Mouse (Mus musculus): ENCODE measurements at regions not wholly inside any gene's neighbourhood (a gene's known extent, or its start where the extent isn't known, plus 50 kb on each side); places are given as distances from the start of the nearest gene placed in this dataset.

DNA sequence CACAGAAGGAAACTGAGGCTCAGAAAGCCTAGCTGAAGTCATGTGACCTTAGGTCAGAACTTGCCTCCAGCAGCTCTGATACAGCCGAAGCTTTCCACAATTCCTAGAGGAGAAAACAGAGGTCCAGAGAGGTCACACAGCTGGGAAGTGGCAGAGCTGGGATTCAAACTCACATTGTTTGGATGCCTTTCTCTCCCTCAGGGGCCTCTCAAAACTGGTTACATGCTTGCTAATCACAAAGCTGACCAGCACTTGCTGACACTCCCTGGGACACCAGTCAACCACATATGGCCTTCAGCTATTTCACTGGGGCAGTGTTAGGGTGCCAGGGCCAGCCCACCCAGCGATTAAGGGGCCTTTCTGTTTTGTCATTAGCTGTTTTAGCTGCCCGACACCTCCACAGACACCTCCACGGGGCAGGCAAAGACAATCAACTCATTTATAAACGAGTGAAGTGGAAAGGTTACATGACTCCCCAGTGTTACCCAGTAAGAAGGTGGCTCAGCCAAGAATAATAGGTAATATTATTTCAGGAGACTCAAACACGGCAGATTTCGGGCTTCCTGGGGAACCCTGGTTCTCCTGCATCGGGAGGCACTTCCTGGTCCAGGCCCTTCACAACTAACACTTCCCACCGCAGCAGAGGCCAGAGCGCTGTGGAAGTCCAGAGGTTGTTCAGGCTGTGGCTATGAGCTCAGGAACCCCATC is 71.4 kb downstream of the 2410131K14Rik start:
- Histone ChIP-seq H3K27me3 (replicated peaks) (0 out of 2 replicates have a peak, but pooled peaks cover 4% of the 10 kb centered on the region), H3K4me1 (0 out of 2 replicates have a peak, but pooled peaks cover 2% of the 10 kb centered on the region), H3K9ac (no peak overlapping the region), H3K9me3 (no peaks in the 10 kb centered on the region), H3K4me3 (replicated peaks) (no peak overlapping the region), H3K4me2 (no peak overlapping the region), H3K36me3 (no peaks in the 10 kb centered on the region), H3K27ac (no peak overlapping the region)
- 45% methylated on average over 10 of the region's 10 CpGs for WGBS
- ATAC-seq (ENCODE audit: insufficient read depth, low FRiP score, low read depth): no peak

DNA sequence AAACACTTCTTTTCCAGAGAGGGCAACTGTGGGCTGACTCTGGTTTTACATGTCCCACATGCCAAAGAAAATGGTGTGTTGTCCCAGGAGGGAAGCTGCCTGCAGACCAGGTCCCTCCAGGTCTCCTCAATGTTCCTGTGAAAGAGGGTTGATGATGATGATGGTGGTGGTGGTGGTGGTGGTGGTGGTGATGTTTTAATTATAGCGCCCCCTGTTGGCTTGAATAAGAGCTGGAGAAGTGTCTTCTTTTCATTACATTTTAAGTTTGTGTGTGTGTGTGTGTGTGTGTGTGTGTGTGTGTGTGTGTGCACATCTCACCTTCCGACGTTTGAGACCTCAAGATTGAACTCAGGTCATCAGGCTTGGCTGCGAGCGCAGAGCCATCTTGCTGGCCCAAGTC is 73.0 kb downstream of the 2410131K14Rik start:
- Histone ChIP-seq H3K27me3 (replicated peaks) (0 out of 2 replicates have a peak, but pooled peaks cover 4% of the 10 kb centered on the region), H3K9ac (no peak overlapping the region), H3K4me3 (replicated peaks) (no peak overlapping the region), H3K4me1 (0 out of 2 replicates have a peak, but pooled peaks cover 7% of the 10 kb centered on the region), H3K27ac (no peak overlapping the region), H3K4me2 (no peak overlapping the region), H3K36me3 (no peaks in the 10 kb centered on the region), H3K9me3 (no peaks in the 10 kb centered on the region)
- WGBS: 74% methylated on average over 5 of the region's 5 CpGs
- no peak for ATAC-seq (ENCODE audit: insufficient read depth, low FRiP score, low read depth)

DNA sequence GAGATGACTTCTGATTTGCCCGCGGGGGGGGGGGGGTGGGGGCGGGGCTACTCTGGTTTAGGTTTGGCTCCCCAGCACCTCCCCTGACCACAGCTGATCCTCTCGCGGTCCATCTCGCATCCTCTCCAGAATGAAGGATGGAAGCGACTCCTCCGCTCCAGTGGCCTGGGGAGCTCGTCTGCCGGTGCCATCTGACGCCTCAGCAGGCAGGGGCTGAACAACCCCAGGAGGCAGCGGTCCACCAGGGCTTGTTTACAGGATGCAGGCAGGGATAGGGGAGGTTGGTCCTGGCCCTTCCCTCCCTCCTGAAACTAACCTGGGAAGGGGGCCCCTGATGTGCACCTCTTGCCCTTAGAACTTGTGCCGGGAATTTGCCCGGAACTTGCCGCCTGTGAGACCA is 73.9 kb downstream of the 2410131K14Rik start:
- Histone ChIP-seq H3K27ac (no peak overlapping the region), H3K9ac (no peak overlapping the region), H3K4me3 (replicated peaks) (no peak overlapping the region), H3K4me1 (0 out of 2 replicates have a peak, but pooled peaks cover 7% of the 10 kb centered on the region), H3K9me3 (no peaks in the 10 kb centered on the region), H3K27me3 (replicated peaks) (0 out of 2 replicates have a peak, but pooled peaks cover 4% of the 10 kb centered on the region), H3K36me3 (no peaks in the 10 kb centered on the region), H3K4me2 (peak overlapping the region; percentile 25; the same call in 1 of the 2 replicates)
- no peak for ATAC-seq (ENCODE audit: insufficient read depth, low FRiP score, low read depth)
- 15% methylated on average over 13 of the region's 15 CpGs for WGBS

DNA sequence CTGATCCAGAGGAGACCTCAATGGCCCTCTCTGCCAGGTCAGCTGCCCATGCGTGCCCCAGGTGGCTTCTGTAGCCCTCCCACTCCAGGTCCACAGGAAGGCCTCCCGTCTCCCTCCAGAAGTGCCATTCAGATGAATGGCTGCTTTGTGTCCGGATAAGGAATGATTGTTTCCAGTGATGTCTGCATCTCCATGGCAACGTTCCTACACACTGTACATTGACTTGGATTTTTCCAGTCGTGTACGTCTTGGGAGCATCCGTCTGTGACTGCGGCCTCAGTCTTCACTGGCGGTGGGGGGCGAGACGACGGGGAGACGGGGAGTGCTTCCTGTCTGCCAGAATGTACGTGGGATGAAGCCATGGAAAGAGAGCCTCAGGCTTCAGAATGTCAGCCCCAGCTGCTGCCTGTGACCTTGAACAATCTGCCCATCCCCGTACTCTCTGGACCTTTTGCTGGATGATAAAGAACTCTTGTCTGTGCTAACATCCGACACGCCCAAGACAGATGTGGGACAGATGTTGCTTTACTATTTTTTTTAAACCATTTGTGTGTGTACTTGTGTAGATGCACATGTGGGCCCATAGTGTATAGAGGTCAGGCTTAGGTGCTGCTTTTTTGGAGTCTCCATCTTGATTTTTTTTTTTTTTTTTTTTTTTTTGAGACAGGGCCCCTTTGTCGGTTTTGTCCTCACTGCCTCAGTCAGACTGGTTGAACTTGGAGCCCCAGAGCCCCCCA is 76.9 kb downstream of the 2410131K14Rik start:
- no peaks in the 10 kb centered on the region for H3K9me3 ChIP-seq
- H3K27me3 ChIP-seq (replicated peaks): 0 out of 2 replicates have a peak, but pooled peaks cover 7% of the 10 kb centered on the region
- 0 out of 2 replicates have a peak, but pooled peaks cover 10% of the 10 kb centered on the region for H3K4me1 ChIP-seq
- no peak overlapping the region for H3K9ac ChIP-seq
- H3K4me2 ChIP-seq: no peak overlapping the region
- 32% methylated on average over 18 of the region's 18 CpGs for WGBS
- no peak overlapping the region for H3K4me3 ChIP-seq (replicated peaks)
- no peak for ATAC-seq (ENCODE audit: insufficient read depth, low FRiP score, low read depth)
- peak overlapping the region; percentile 45; the same call in 1 of the 2 replicates for H3K27ac ChIP-seq
- H3K36me3 ChIP-seq: no peaks in the 10 kb centered on the region

DNA sequence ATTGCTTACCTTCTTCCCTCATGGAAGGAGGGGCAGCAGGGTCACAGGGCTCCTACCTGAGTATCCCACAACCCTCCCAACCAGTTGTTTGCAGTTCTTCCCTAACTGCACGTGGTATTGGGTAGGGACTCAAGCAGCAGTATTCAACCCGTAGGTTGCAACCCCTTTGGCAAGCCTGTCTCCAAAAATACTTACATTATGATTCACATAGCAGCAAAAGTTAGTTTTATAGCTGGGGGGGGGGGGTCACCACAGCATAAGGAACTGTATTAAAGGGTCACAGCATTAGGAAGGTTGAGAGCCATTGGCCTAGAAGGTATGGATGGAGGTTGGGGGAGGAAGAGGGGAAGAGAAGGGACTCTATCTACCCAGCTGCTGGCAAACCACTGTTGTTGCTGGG is 78.1 kb downstream of the 2410131K14Rik start:
- H3K4me3 ChIP-seq (replicated peaks): no peak overlapping the region
- no peaks in the 10 kb centered on the region for H3K9me3 ChIP-seq
- no peak overlapping the region for H3K4me2 ChIP-seq
- WGBS: 69% methylated on average over 2 of the region's 2 CpGs
- H3K4me1 ChIP-seq: 0 out of 2 replicates have a peak, but pooled peaks cover 16% of the 10 kb centered on the region
- no peak overlapping the region for H3K9ac ChIP-seq
- no peak for ATAC-seq (ENCODE audit: insufficient read depth, low FRiP score, low read depth)
- H3K36me3 ChIP-seq: no peaks in the 10 kb centered on the region
- no peak overlapping the region for H3K27ac ChIP-seq
- H3K27me3 ChIP-seq (replicated peaks): 0 out of 2 replicates have a peak, but pooled peaks cover 7% of the 10 kb centered on the region

DNA sequence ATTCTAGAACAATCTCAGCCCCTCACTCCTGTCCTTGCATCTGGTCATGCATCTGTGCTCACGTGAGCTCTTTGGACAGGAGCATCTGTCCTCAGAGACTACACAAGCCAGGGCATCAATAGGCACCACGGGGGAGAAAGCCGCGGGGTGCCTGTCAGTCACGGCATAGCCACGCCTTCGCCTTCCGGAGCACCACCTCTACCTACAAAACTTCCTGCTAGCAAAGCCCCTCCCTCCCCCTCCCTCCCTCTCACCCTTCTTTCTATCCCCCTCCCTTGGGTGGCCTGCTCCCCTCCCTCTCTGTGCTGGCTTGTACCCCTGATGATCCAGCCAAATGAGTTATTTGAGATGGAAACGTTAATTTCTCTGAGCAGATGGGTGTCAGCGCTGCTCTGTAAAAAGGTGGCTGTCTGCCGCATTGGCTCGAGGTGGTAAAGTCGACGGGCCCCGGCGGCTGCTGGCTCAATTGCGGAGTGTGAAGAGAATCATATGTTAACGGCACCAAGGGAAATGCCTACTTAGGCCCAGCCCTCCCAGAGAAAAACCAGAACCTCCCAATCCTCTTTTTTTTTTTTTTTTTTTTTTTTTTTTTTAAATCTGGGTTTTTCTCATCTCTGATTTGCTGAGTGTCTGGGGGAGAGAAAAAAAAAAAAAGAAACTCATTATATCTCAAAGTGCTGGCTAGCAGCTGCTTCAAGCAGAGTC is 82.0 kb downstream of the 2410131K14Rik start:
- H3K4me1 ChIP-seq: peaks cover 21% of the 10 kb centered on the region
- peak; percentile 48; the same call in 1 of the 2 replicates for ATAC-seq (ENCODE audit: insufficient read depth, low FRiP score, low read depth)
- peak overlapping the region; percentile 30 for H3K4me3 ChIP-seq (replicated peaks)
- H3K9me3 ChIP-seq: no peaks in the 10 kb centered on the region
- H3K27ac ChIP-seq: no peak overlapping the region
- H3K27me3 ChIP-seq (replicated peaks): peaks cover 8% of the 10 kb centered on the region; the same call in 1 of the 2 replicates
- no peak overlapping the region for H3K9ac ChIP-seq
- H3K36me3 ChIP-seq: no peaks in the 10 kb centered on the region
- 0% methylated on average over 18 of the region's 18 CpGs for WGBS
- peak overlapping the region; percentile 58 for H3K4me2 ChIP-seq

DNA sequence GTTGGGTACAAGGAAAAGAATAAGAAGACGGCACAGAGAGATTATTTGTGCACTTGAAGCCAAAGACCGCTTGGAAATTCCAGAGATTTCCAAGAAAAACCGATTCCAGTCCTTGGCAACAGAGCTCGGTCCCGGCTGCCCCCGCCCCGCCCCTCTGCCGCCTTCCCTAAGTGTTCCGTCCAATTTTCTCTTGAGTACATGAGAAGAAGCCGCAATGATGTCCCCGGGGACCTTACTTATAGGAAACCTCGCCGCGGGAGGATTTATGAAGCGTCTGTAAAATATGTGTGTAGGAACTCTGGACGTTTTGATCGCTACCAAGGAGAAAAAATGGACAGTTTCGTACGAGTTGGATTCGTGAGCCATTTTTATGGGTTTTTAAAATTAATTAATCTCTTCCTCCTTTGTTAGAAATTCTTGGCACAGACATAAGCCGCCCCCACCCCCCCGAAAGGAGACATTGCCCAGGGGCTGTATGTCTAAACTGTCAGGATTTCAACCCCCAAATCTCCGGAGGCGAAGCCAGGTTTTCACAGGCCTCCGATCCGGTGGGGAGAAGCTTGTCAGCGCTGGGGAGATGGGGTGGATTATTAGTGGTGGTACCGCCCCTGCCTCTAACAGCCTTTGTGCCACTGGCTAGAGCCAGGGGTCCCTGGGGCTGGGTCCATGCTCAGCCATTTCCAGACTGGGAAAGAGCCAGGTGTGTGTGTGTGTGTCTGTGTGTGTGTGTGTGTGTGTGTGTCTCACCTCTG is 83.1 kb downstream of the 2410131K14Rik start:
- no peaks in the 10 kb centered on the region for H3K9me3 ChIP-seq
- H3K9ac ChIP-seq: no peak overlapping the region
- WGBS: 5% methylated on average over 28 of the region's 28 CpGs
- H3K4me1 ChIP-seq: peaks cover 28% of the 10 kb centered on the region
- H3K27ac ChIP-seq: no peak overlapping the region
- no peak for ATAC-seq (ENCODE audit: insufficient read depth, low FRiP score, low read depth)
- peaks cover 8% of the 10 kb centered on the region; the same call in 1 of the 2 replicates for H3K27me3 ChIP-seq (replicated peaks)
- H3K4me3 ChIP-seq (replicated peaks): peak overlapping the region; percentile 20; the same call in 1 of the 2 replicates
- no peaks in the 10 kb centered on the region for H3K36me3 ChIP-seq
- H3K4me2 ChIP-seq: peak overlapping the region; percentile 58

DNA sequence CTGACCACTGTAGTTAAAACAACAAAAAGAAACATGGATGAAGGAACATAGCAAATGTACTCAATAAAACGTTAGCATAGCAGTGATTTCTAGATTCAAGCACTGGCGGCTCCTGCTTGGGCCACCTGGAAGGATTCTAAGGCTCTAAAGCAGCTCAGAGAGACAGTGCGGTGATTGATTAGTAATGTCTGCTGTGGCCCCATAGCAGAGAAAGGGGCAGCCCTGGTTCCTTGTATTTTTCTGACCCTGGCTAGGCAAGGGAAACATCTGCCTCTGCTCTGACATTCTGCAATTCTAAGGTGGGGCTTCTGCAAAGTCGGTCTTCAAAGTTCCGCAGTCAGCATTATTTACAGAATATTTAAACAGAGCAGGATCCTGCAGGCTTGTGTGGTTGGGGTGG is 84.1 kb downstream of the 2410131K14Rik start:
- no peaks in the 10 kb centered on the region for H3K36me3 ChIP-seq
- no peaks in the 10 kb centered on the region for H3K9me3 ChIP-seq

DNA sequence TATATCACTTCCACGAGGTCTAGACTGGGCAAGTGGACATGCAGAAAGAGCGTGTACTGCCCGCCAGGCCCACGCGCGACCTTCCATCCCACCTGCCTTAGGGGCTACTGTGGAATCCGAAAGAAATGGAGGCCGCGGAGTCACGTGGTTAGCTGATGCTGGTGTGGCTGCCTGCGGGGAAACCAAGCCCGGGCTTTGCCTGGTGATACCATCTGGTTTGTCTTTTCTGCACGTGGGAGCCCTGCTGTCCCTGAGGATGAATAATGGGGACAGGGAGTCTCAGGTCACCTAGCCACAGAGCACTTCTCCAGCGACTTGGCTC is 86.2 kb downstream of the 2410131K14Rik start:
- Histone ChIP-seq H3K9me3 (no peaks in the 10 kb centered on the region), H3K27ac (no peak overlapping the region), H3K4me2 (peak overlapping the region; percentile 93), H3K4me3 (replicated peaks) (peak overlapping the region; percentile 43; the same call in 1 of the 2 replicates), H3K9ac (no peak overlapping the region), H3K36me3 (no peaks in the 10 kb centered on the region), H3K4me1 (peaks cover 28% of the 10 kb centered on the region), H3K27me3 (replicated peaks) (peaks cover 4% of the 10 kb centered on the region; the same call in 1 of the 2 replicates)
- ATAC-seq (ENCODE audit: insufficient read depth, low FRiP score, low read depth): no peak
- WGBS: 21% methylated on average over 14 of the region's 14 CpGs

More for the DNA sequence above, 84.1 kb downstream of the 2410131K14Rik start:
- no peak overlapping the region for H3K27ac ChIP-seq
- H3K9ac ChIP-seq: no peak overlapping the region
- no peak for ATAC-seq (ENCODE audit: insufficient read depth, low FRiP score, low read depth)
- WGBS: 53% methylated on average over 5 of the region's 5 CpGs
- no peak overlapping the region for H3K4me3 ChIP-seq (replicated peaks)
- H3K27me3 ChIP-seq (replicated peaks): peaks cover 8% of the 10 kb centered on the region; the same call in 1 of the 2 replicates
- H3K4me2 ChIP-seq: no peak overlapping the region
- H3K4me1 ChIP-seq: peaks cover 28% of the 10 kb centered on the region

DNA sequence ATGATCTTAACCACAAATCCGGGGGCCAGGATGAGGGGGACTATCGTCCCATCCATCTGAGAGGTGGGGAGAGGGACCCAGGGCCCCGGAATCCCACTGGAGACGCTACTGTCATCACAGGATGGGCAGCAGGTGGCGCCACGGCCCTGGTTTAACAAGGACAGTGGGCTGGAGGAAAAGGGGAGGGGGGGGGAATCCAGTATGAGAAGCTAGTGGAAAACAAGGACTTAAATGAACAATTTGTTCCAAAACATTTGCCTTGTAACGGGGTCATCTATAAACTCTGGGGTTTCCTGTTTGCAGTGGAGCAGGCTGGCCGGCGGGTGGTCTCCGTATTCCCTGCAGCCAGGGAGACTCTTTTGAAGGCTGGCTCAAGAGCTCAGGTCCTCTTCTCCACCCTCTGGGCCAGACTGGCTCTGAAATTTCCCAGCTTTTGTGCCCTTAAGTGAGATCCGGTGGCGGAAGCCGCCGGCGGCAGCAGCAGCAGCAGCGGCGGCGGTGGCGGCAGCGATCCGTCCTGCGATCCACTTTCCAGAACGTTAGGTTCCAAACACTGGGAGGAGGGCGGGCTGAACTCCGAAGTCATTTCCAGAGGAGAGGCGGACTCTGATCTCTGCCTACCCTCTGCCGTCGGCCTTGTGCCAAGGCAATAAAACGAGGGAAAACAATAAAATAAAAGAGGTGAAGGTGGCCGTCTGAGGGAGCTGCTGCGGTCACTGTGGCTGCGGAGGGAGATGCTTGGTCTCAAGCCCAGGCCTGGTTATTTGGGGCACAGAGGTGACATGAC is 86.8 kb downstream of the 2410131K14Rik start:
- H3K27ac ChIP-seq: peak overlapping the region; percentile 83
- ATAC-seq (ENCODE audit: insufficient read depth, low FRiP score, low read depth): peak; percentile 49; the same call in 1 of the 2 replicates

More for the DNA sequence above, 86.8 kb downstream of the 2410131K14Rik start:
- Histone ChIP-seq H3K4me1 (peaks cover 26% of the 10 kb centered on the region), H3K36me3 (no peaks in the 10 kb centered on the region), H3K4me3 (replicated peaks) (peak overlapping the region; percentile 43), H3K27me3 (replicated peaks) (peaks cover 4% of the 10 kb centered on the region; the same call in 1 of the 2 replicates), H3K4me2 (peak overlapping the region; percentile 93), H3K9ac (peak overlapping the region; percentile 37; the same call in 1 of the 2 replicates), H3K9me3 (no peaks in the 10 kb centered on the region)
- WGBS: 1% methylated on average over 32 of the region's 32 CpGs
